Mouse (Mus musculus) stomach, postnatal 0 days (tissue): ENCODE measurements at regions not wholly inside any gene's neighbourhood (a gene's known extent, or its start where the extent isn't known, plus 50 kb on each side); places are given as distances from the start of the nearest gene placed in this dataset.

Experiments
- ATAC-seq: fragments of 200-750 bp; cut with Nextera tagmentation; 2 replicates; pipeline ENCODE4 v1.8.0; 2017; ENCODE audit not compliant: low FRiP score, low TSS enrichment
- DNase-seq: peaks from one replicate; pipeline ENCODE4 v3.0.0-alpha.2; 2016; ENCODE audit warnings: low spot score
- H3K27ac ChIP-seq: fragments of 300-500 bp; sonication (generic); replicated peaks from 2 replicates; pipeline ENCODE4 v1.5.1; 2014; ENCODE audit warnings: mild to moderate bottlenecking, control low read depth
- H3K27me3 ChIP-seq: fragments of 300-500 bp; sonication (generic); 2 replicates; pipeline ENCODE4 v1.6.1; 2014; ENCODE audit warnings: low read length; ENCODE audit not compliant: control insufficient read depth, insufficient read depth
- H3K36me3 ChIP-seq: fragments of 300-500 bp; sonication (generic); 2 replicates; pipeline ENCODE4 v1.6.1; 2014; ENCODE audit warnings: low read length, mixed read lengths; ENCODE audit not compliant: control insufficient read depth, insufficient read depth
- H3K4me1 ChIP-seq: fragments of 300-500 bp; sonication (generic); replicated peaks from 2 replicates; pipeline ENCODE4 v1.6.1; 2014; ENCODE audit warnings: antibody characterized with exemption; ENCODE audit not compliant: control insufficient read depth, insufficient read depth
- H3K4me2 ChIP-seq: fragments of 300-500 bp; sonication (generic); replicated peaks from 2 replicates; pipeline ENCODE4 v1.6.1; 2014; ENCODE audit warnings: low read depth, mild to moderate bottlenecking, control low read depth, moderate library complexity
- H3K4me3 ChIP-seq: fragments of 300-500 bp; sonication (generic); 2 replicates; pipeline ENCODE4 v1.5.1; 2014; ENCODE audit warnings: low read depth, low read length, control low read depth
- H3K9ac ChIP-seq: fragments of 300-500 bp; sonication (generic); 2 replicates; pipeline ENCODE4 v1.6.1; 2014; ENCODE audit warnings: mild to moderate bottlenecking, low read length, control low read depth, mixed read lengths
- H3K9me3 ChIP-seq: fragments of 300-500 bp; sonication (generic); 2 replicates; pipeline ENCODE4 v1.6.1; 2016; ENCODE audit warnings: low read length; ENCODE audit not compliant: control insufficient read depth
- CTCF ChIP-seq: IDR thresholded peaks from 2 replicates; pipeline ENCODE4 v1.5.1; 2016; ENCODE audit warnings: antibody characterized with exemption, low read depth, mild to moderate bottlenecking, moderate library complexity
- EP300 ChIP-seq: optimal IDR thresholded peaks from 2 replicates; pipeline ENCODE3; 2016; ENCODE audit warnings: antibody characterized with exemption
- WGBS: fragments of 180-500 bp; shearing (Covaris S2); extraction: QIAGEN DNeasy Blood & Tissue Kit; methylation state at CpG from one replicate; pipeline ENCODE4 v1.1.7; 2014; 5-methylcytosine and 5-hydroxymethylcytosine counted together

DNA sequence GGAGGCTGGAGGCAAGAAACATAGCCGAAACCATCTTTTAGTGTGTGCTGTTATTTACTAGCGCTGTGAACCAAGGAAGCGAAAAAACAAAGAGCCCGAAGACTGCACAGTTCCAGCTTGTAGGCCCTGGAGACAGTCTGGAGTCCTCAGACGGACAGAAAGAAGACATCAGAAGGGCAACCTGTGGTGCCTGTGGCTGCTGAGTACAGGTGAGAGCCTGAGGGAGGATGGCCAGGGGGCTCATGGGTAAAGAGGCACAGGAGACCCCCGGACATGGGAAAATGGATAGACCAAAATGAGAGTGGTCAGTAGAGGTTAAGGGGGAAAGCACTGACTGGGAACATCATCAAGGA lies 313.4 kb upstream of the Ubash3b start:
- no peaks in the 10 kb centered on the region for H3K27me3 ChIP-seq
- peak overlapping the region; percentile 83 for H3K27ac ChIP-seq
- H3K9ac ChIP-seq, result peak overlapping the region; percentile 38
- DNase-seq, result no peak
- peak overlapping the region; percentile 23 for H3K4me3 ChIP-seq
- H3K4me1 ChIP-seq, result peaks cover 3% of the 10 kb centered on the region; the same call in 1 of the 2 replicates
- ATAC-seq, result peak; percentile 50
- TF ChIP-seq EP300 (peak; percentile 24), CTCF (no peak)
- no peaks in the 10 kb centered on the region for H3K9me3 ChIP-seq
- 63% methylated on average over 6 of the region's 6 CpGs for WGBS
- peak overlapping the region; percentile 50 for H3K4me2 ChIP-seq
- H3K36me3 ChIP-seq, result no peaks in the 10 kb centered on the region

DNA sequence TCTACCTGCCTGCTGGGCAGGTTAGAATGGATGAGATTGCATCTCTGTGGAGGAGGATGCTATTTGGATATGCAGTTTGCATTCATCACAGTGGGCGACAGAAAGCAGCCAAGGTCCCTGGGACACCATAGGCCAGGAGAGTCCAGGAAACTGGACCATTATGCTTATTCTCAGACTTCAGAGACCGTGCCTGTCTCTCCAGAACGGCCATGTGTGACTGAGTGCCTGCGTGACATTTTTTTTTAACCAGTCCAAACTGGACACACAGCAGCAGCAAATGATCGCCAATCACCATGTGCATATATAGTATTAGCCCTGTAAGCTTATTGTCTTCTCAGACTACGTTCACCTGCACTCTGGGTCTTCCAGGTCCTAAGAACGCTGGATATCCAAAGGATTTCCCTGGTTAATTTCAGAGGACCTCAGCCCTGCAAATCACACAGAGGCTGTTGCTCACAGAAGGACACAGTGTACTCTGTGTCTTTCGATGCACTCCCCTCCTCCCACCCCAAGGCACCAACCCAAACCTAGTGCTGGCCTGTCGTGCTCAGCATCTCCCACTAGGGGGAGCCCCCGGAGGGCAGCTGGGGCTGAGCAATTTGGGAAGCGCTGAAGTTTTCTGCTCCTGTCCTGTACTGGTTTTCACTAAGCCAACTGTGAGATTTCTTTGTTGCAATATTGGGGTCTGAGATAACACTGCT lies 312.9 kb upstream of the Ubash3b start:
- Histone ChIP-seq H3K36me3 (no peaks in the 10 kb centered on the region), H3K4me2 (peak overlapping the region; percentile 50), H3K4me3 (peak overlapping the region; percentile 23)

DNA sequence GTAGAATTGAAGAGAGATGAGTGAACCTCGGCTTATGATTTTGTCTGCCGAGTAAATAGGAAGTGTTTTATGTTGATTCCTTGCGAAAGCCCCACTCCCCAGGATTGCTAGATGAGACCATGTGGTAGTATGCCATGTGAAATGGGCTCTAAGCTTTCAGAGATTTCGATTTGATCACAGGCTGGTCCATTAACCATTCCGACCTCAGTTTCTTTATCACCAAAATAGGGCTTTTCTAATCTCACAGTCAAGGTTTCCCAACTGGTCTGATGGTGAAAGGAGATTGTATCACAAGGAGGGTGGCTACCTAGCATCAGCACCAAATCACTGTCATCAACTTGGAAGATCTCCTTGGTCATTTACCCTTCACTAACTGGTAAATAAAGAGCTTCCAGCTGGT lies 312.0 kb upstream of the Ubash3b start:
- Histone ChIP-seq H3K4me3 (no peak overlapping the region), H3K9ac (no peak overlapping the region), H3K27me3 (no peaks in the 10 kb centered on the region), H3K9me3 (no peaks in the 10 kb centered on the region), H3K27ac (no peak overlapping the region), H3K4me2 (no peak overlapping the region), H3K4me1 (peaks cover 3% of the 10 kb centered on the region; the same call in 1 of the 2 replicates), H3K36me3 (no peaks in the 10 kb centered on the region)
- DNase-seq (no peak), ATAC-seq (no peak)
- TF ChIP-seq CTCF (no peak), EP300 (no peak)
- 87% methylated on average over 5 of the region's 5 CpGs for WGBS

More for the DNA sequence above, 312.9 kb upstream of the Ubash3b start:
- WGBS, result 38% methylated on average over 11 of the region's 11 CpGs
- H3K27ac ChIP-seq, result peak overlapping the region; percentile 83
- DNase-seq (peak; percentile 88), ATAC-seq (peak; percentile 85)
- no peak overlapping the region; the same call in 1 of the 2 replicates for H3K9ac ChIP-seq
- no peak for TF ChIP-seq EP300
- peak; percentile 99 for TF ChIP-seq CTCF
- no peaks in the 10 kb centered on the region for H3K27me3 ChIP-seq
- H3K9me3 ChIP-seq, result no peaks in the 10 kb centered on the region
- H3K4me1 ChIP-seq, result peaks cover 3% of the 10 kb centered on the region; the same call in 1 of the 2 replicates

DNA sequence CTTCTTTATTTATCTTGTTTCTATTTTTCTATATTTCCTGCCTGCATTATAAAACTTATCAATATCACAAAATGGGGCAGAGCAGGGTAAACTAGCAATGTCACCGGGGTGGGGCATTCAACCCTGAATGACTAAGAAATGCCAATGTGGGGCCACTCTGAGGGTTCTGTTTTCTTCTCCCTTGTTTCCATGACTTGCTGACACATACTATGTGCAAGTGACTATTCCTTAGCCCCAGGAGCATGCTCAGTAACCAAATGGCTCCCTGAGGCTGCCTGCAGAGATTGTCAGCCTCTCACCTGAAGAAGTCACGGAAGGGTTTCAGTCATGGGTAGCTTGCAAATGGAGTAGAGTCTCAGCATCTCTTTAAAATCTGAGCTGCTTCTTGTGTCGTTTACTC lies 309.8 kb upstream of the Ubash3b start:
- peak; percentile 21 for DNase-seq
- Histone ChIP-seq H3K9me3 (no peaks in the 10 kb centered on the region), H3K4me3 (no peak overlapping the region), H3K36me3 (no peaks in the 10 kb centered on the region), H3K27me3 (no peaks in the 10 kb centered on the region), H3K27ac (no peak overlapping the region), H3K4me1 (peaks cover 3% of the 10 kb centered on the region; the same call in 1 of the 2 replicates), H3K9ac (no peak overlapping the region), H3K4me2 (no peak overlapping the region)
- WGBS, result 80% methylated on average over 3 of the region's 3 CpGs
- no peak for TF ChIP-seq CTCF
- no peak for TF ChIP-seq EP300
- ATAC-seq, result peak; percentile 61

DNA sequence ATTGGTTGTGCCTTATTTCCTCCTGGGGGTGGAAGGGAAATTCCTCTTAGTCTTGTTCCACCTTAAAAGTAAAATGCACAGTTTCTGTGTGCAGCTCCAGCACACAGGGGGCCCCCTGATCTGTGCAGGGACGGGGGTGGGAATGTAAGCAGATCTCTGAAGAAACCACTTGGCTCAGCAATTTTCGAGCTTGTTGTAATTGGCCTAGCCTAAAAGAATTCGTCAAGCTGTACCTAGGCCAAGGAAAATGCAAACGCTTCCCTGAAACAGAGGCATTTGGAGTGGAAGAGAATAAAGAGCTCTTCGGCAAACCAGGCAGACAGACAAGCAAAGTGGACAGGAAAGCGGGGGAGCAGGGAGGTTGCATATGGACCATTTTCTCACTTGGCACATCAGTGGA lies 308.5 kb upstream of the Ubash3b start:
- no peaks in the 10 kb centered on the region for H3K9me3 ChIP-seq
- DNase-seq (no peak), ATAC-seq (no peak)
- H3K27ac ChIP-seq, result peak overlapping the region; percentile 30; the same call in 1 of the 2 replicates
- H3K36me3 ChIP-seq, result no peaks in the 10 kb centered on the region
- no peak for TF ChIP-seq CTCF
- TF ChIP-seq EP300, result no peak
- H3K4me3 ChIP-seq, result no peak overlapping the region
- H3K9ac ChIP-seq, result no peak overlapping the region
- peaks cover 2% of the 10 kb centered on the region; the same call in 1 of the 2 replicates for H3K4me1 ChIP-seq
- H3K4me2 ChIP-seq, result no peak overlapping the region
- 38% methylated on average over 6 of the region's 6 CpGs for WGBS
- no peaks in the 10 kb centered on the region for H3K27me3 ChIP-seq

DNA sequence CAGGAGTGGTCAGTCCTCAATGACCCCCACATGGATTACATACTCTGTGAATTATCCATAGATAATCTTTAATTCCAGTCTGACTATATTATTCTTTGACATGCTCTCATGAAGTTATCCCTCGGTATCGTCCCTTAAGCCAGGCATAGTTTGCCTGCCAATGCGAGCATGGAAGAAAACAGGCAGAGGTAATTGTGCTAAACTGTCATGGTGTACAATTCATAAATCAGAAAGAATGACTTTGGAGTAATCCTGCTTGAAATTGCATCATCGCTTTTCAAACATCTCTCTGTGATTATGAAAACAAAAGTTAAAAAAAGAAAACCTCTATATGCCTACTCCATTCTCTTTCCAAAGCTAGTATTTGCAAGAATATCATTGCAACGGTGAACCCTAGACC lies 307.9 kb upstream of the Ubash3b start:
- no peak overlapping the region for H3K4me3 ChIP-seq
- ATAC-seq (no peak), DNase-seq (no peak)
- H3K9me3 ChIP-seq, result no peaks in the 10 kb centered on the region
- no peak overlapping the region for H3K4me2 ChIP-seq
- H3K4me1 ChIP-seq, result no peaks in the 10 kb centered on the region
- no peaks in the 10 kb centered on the region for H3K36me3 ChIP-seq
- H3K9ac ChIP-seq, result no peak overlapping the region
- peak overlapping the region; percentile 30; the same call in 1 of the 2 replicates for H3K27ac ChIP-seq
- TF ChIP-seq CTCF (no peak), EP300 (no peak)
- 36% methylated on average over 5 of the region's 5 CpGs for WGBS
- H3K27me3 ChIP-seq, result no peaks in the 10 kb centered on the region
